In the genomic region with DNA sequence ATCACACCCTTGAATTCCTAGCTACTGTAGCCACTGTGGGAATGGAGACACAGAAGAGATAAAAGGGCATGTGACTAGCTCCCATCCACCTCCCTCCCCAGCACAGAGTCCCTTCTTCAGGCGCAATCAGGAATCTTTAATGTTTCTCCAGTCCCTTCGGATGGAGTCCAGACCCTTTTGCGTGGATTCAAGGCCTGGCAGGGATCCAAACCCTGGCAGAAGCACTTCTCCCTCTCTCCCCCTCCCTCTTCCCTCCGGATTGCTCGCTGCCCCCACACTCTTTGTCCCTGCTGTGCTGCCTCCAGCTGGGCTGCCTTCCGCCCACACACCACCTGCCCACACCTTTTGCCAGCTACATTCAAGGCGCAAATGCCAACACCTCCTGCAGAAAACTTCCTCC, we compare ENCODE assay signal across 8 mouse cellular contexts.
A peak's percentile ranks its signal among the peaks of the same experiment; 100 is the strongest.
DNase-seq lines count a peak whose midpoint lies in the region; ATAC-seq and TF ChIP-seq lines count a peak whose summit lies in the region.

No protein-coding gene starts in this region.

- peak; percentile 88 for DNase-seq in heart, adult 11 months
- DNase-seq in heart, adult 18-20 months, result no peak
- DNase-seq in brain, adult 2 months (ENCODE audit: low read depth, low spot score), result peak; percentile 98
- DNase-seq in forebrain, postnatal 0 days, result peak; percentile 74
- peak; percentile 75 for DNase-seq in layer of hippocampus, adult 9-10 months (ENCODE audit: low spot score)

- peaks cover 30% of the 10 kb centered on the region for H3K4me1 ChIP-seq in forebrain, postnatal 0 days (ENCODE audit: insufficient read depth)
- H3K4me1 ChIP-seq in midbrain, embryonic 15.5 days, result peaks cover 60% of the 10 kb centered on the region

- TF ChIP-seq CTCF in forebrain, postnatal 0 days (IDR thresholded peaks at IDR 0.05; ENCODE audit: low read depth), result no peak

- 0 out of 2 replicates have a peak overlapping the region, but pooled peaks have one; percentile 39 for H3K4me3 ChIP-seq in forebrain, postnatal 0 days (ENCODE audit: low read depth, low read length)
- no peak overlapping the region for H3K4me3 ChIP-seq in midbrain, embryonic 15.5 days

- whole genome bisulfite sequencing in forebrain, postnatal 0 days, result 5% methylated on average over 7 of the region's 7 CpGs
- WGBS in midbrain, embryonic 15.5 days, result 18% methylated on average over 7 of the region's 7 CpGs

- no peaks in the 10 kb centered on the region for H3K36me3 ChIP-seq in forebrain, postnatal 0 days (ENCODE audit: insufficient read depth)
- no peaks in the 10 kb centered on the region for H3K36me3 ChIP-seq in midbrain, embryonic 15.5 days (replicated peaks)

- no peaks in the 10 kb centered on the region for H3K27me3 ChIP-seq in forebrain, postnatal 0 days (ENCODE audit: insufficient read depth, low read length)
- H3K27me3 ChIP-seq in midbrain, embryonic 15.5 days (replicated peaks), result no peaks in the 10 kb centered on the region

- H3K9ac ChIP-seq in forebrain, postnatal 0 days, result peak overlapping the region; percentile 36
- H3K9ac ChIP-seq in midbrain, embryonic 15.5 days, result 0 out of 2 replicates have a peak overlapping the region, but pooled peaks have one; percentile 9

- H3K27ac ChIP-seq in forebrain, postnatal 0 days (ENCODE audit: low read depth, low read length), result peak overlapping the region; percentile 36; the same call in 1 of the 2 replicates
- H3K27ac ChIP-seq in midbrain, embryonic 15.5 days, result peak overlapping the region; percentile 66

- ATAC-seq in forebrain, postnatal 0 days, result no peak
- 0 out of 2 replicates have a peak, but pooled peaks have one; percentile 10 for ATAC-seq in midbrain, embryonic 15.5 days (replicated peaks)
- no peak for ATAC-seq in erythroid progenitor cell, adult 5-6 weeks (replicated peaks; ENCODE audit: low FRiP score, poor library complexity, severe bottlenecking)
- ATAC-seq in inflammation-experienced regulatory T-cells, adult 6 months, result no peak

- peak overlapping the region; percentile 58 for H3K4me2 ChIP-seq in forebrain, postnatal 0 days (ENCODE audit: low read depth)
- H3K4me2 ChIP-seq in midbrain, embryonic 15.5 days, result peak overlapping the region; percentile 72

- H3K9me3 ChIP-seq in forebrain, postnatal 0 days (ENCODE audit: low read length), result no peaks in the 10 kb centered on the region
- no peaks in the 10 kb centered on the region for H3K9me3 ChIP-seq in midbrain, embryonic 15.5 days

Comparison
In these comparisons a context has a peak if more than half of its experiments do, and no peak if none do; other contexts are left out.
1. DNase-seq: peak in heart, adult 11 months (single experiment), brain, adult 2 months (single experiment), forebrain, postnatal 0 days (single experiment) and layer of hippocampus, adult 9-10 months (single experiment); none in heart, adult 18-20 months (0 of 2).